Mouse (Mus musculus) megakaryocyte, embryonic 14.5 days (primary cell): ENCODE results near the gene Rfc5.

Experiments
- FLI1 ChIP-seq: IDR thresholded peaks from 2 replicates; pipeline ENCODE4 v1.6.1; 2012; ENCODE audit warnings: low read length, inconsistent platforms, mixed read lengths
- GATA1 ChIP-seq: IDR thresholded peaks from 3 replicates; pipeline ENCODE4 v1.6.1; 2012; ENCODE audit warnings: mixed read lengths, low read length, inconsistent platforms, borderline replicate concordance

DNA sequence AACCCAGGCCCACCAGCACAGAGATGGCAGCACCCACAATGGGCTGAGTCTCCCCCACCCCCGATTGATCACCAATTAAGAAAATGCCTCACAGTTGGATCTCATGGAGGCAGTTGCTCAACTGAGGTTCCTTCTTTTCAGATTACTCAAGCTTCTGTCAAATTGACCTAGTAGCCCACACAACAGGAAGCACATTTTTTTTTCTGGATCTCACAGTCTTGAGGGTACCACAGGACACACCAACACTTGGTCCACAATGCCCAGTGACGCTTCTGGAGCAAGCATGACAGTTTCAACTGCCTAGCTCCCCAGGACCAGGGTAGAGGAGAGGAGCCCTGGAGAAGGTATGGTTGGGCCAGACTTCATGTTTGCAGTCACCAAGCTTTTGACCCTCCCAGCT, 28.6 kb upstream of the Rfc5 start:
- TF ChIP-seq GATA1 (no peak), FLI1 (no peak)
